Mouse (Mus musculus) spleen, adult 2 months (tissue): ENCODE results near the gene Prkci.

Experiments
- CTCF ChIP-seq: fragments of 200-500 bp; IDR thresholded peaks from 2 replicates; pipeline ENCODE4 v1.5.1; 2011; ENCODE audit warnings: mild to moderate bottlenecking, inconsistent platforms; ENCODE audit not compliant: insufficient read depth, insufficient read length, insufficient replicate concordance; ENCODE audit errors: extremely low read depth
- POLR2A ChIP-seq: fragments of 200-500 bp; IDR thresholded peaks from 2 replicates; pipeline ENCODE4 v1.6.1; 2011; ENCODE audit warnings: low read depth, low read length, inconsistent platforms

DNA sequence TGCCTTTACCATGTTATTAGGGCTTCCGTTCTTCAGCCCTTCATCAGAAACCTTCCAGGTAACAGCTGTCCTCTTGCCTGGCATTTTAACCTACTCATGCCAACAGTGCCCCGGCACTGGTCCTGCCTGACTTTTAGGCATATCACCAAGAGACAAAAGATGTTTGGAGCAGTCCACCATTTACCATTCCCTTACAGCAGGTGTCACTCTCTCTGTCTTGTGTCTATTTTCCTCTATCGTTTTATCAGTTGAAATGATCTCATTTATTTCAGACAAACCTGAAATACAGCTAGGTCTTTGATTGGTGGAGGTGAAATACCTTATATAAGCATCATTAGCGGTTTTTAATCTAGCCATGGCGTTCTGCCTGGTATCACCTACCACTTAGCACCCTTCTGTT, 53.5 kb downstream of the Prkci start:
- TF ChIP-seq CTCF (no peak), POLR2A (no peak)
